Mouse (Mus musculus) ES-Bruce4 (cell line): ENCODE results near the gene Omd. TPM values are rescaled to one million over a fixed set of nuclear protein-coding genes. Genes with fewer than 3 reads are reported as not detected.

Source experiments
- H3K27ac ChIP-seq: 2 replicates; pipeline ENCODE4 v1.5.1; 2012; ENCODE audit warnings: low read length, inconsistent platforms; ENCODE audit not compliant: insufficient read depth
- H3K27me3 ChIP-seq: 2 replicates; pipeline ENCODE4 v1.6.1; 2012; ENCODE audit warnings: mild to moderate bottlenecking, low read length, inconsistent platforms; ENCODE audit not compliant: control insufficient read depth, poor library complexity, insufficient read depth, severe bottlenecking
- H3K36me3 ChIP-seq: 2 replicates; pipeline ENCODE4 v1.6.1; 2012; ENCODE audit warnings: inconsistent platforms, mild to moderate bottlenecking, low read length, moderate library complexity; ENCODE audit not compliant: control insufficient read depth, poor library complexity, insufficient read depth, severe bottlenecking
- H3K4me1 ChIP-seq: one replicate; pipeline ENCODE4 v1.8.1; 2011; ENCODE audit warnings: low read length; ENCODE audit not compliant: control insufficient read depth, insufficient read depth
- H3K4me3 ChIP-seq: 2 replicates; pipeline ENCODE4 v1.5.1; 2011; ENCODE audit warnings: low read depth, mild to moderate bottlenecking, low read length
- H3K9ac ChIP-seq: 2 replicates; pipeline ENCODE4 v1.6.1; 2012; ENCODE audit warnings: low read depth, mild to moderate bottlenecking, inconsistent platforms; ENCODE audit not compliant: poor library complexity, severe bottlenecking
- H3K9me3 ChIP-seq: replicated peaks from 2 replicates; pipeline ENCODE4 v1.6.1; 2012; ENCODE audit warnings: mild to moderate bottlenecking, low read length, inconsistent platforms; ENCODE audit not compliant: control insufficient read depth, poor library complexity, insufficient read depth, severe bottlenecking
- CTCF ChIP-seq: IDR thresholded peaks from one replicate; pipeline ENCODE4 v1.8.1; 2011; ENCODE audit warnings: low read depth, low read length
- EP300 ChIP-seq: IDR thresholded peaks from 2 replicates; pipeline ENCODE4 v1.6.1; 2011; ENCODE audit warnings: low read depth, low read length; ENCODE audit not compliant: insufficient read depth
- POLR2A ChIP-seq: IDR thresholded peaks from one replicate; pipeline ENCODE4 v1.8.1; 2011; ENCODE audit warnings: low read length; ENCODE audit not compliant: insufficient read depth
- polyA plus RNA-seq: library from polyadenylated mRNA; stranded (reverse); fragments of >200 nt; gene quantifications from 2 replicates; pipeline ENCODE4 v1.2.4, GENCODE M21; 2011; ENCODE audit warnings: low read depth; ENCODE audit not compliant: missing spikeins, insufficient read depth, insufficient read length

Omd gene
- polyA plus RNA-seq, 1 experiment, result not detected

DNA sequence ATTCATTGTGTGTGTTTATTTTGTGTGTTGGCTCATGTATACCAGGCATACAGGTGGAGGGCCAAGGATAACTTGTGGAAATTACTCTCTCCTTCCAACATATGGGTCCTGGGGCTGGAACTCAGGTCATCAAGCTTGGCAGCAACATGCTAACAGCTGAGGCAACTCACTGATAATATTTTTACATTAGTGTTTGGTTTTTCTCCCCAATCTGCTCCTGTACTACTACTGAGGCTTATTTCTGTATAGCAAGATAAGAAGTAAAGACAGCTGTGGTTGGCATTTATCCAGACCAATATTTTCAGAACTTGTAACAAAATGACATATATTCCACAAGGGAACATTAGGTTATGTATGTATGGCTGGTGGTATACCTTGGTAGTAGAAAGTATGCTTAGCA is 36.1 kb downstream of the Omd start:
- H3K4me1 ChIP-seq, result no peaks in the 10 kb centered on the region
- no peak overlapping the region for H3K9ac ChIP-seq
- no peak overlapping the region for H3K4me3 ChIP-seq
- H3K27ac ChIP-seq, result no peak overlapping the region
- H3K9me3 ChIP-seq, result no peaks in the 10 kb centered on the region
- no peaks in the 10 kb centered on the region for H3K36me3 ChIP-seq
- no peaks in the 10 kb centered on the region for H3K27me3 ChIP-seq
- no peak for TF ChIP-seq POLR2A
- TF ChIP-seq EP300, result no peak
- no peak for TF ChIP-seq CTCF

DNA sequence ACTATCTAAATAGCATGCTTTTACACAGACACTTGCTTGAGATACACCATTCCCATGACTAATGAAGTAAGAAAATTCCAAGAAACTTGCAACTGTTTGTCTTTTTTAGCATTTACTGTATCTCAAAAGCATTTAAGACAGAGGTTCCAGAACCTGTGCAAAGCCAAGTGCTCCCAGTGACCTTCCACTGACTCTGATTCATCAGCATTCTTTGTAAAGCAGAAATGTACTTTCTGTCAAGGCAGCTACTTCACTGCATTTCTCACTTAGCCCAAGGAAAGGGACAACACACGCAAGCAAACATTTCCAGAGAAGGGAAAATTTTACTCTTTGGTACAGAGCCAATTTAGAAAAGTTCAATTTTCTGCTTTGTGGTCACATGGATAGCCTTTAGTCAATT is 41.0 kb downstream of the Omd start:
- H3K4me3 ChIP-seq, result no peak overlapping the region
- no peaks in the 10 kb centered on the region for H3K4me1 ChIP-seq
- TF ChIP-seq CTCF, result no peak
- no peak for TF ChIP-seq POLR2A
- TF ChIP-seq EP300, result no peak
- H3K27me3 ChIP-seq, result no peaks in the 10 kb centered on the region
- no peak overlapping the region for H3K27ac ChIP-seq
- no peaks in the 10 kb centered on the region for H3K36me3 ChIP-seq
- H3K9ac ChIP-seq, result no peak overlapping the region
- no peaks in the 10 kb centered on the region for H3K9me3 ChIP-seq

DNA sequence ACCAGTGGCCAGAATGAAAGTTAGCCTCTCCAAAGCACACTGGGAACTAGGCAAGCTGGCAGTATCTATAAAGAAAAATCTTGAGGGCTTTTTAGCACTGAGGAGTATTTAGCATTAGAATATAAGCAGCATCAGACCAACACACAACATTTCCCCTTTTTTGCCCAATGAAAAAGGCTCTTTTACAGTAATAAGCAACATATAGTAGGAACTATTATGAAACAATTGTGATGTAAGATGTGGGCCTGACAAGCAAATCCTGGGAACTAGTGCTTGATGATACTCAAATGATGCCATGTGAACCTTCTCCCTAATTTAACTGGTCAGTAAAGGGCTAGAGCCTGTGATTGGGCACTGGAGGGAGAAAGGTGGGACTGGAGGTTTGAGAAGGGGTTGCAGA is 45.9 kb downstream of the Omd start:
- TF ChIP-seq POLR2A, result no peak
- TF ChIP-seq CTCF, result no peak
- no peak for TF ChIP-seq EP300
- H3K27ac ChIP-seq, result no peak overlapping the region
- H3K36me3 ChIP-seq, result no peaks in the 10 kb centered on the region; the same call in 1 of the 2 replicates
- no peaks in the 10 kb centered on the region for H3K4me1 ChIP-seq
- no peaks in the 10 kb centered on the region for H3K27me3 ChIP-seq
- H3K4me3 ChIP-seq, result no peak overlapping the region
- H3K9me3 ChIP-seq, result no peaks in the 10 kb centered on the region
- H3K9ac ChIP-seq, result no peak overlapping the region

DNA sequence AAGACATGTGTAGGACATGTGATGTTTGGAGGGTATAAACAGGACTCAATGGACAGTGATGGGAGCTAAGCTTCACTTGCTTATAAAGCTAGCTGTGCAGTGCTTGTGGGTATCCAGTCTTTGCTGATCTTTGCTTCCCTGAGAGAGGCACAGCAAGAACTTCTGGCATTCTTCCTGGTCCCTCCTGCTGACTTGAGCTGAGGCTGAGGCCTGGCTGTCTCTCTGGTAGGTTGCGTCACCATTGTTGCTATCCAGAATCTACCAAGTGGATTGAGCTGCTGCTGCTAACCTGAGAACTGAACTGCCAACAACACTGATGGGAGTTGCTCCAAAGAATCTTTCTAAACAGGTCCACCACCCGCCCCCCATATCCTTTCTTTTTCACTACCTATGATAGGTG is 46.8 kb downstream of the Omd start:
- H3K27ac ChIP-seq, result no peak overlapping the region
- no peaks in the 10 kb centered on the region for H3K4me1 ChIP-seq
- H3K27me3 ChIP-seq, result no peaks in the 10 kb centered on the region
- H3K9me3 ChIP-seq, result no peaks in the 10 kb centered on the region
- no peaks in the 10 kb centered on the region; the same call in 1 of the 2 replicates for H3K36me3 ChIP-seq
- H3K4me3 ChIP-seq, result no peak overlapping the region
- TF ChIP-seq POLR2A (no peak), EP300 (no peak), CTCF (no peak)
- H3K9ac ChIP-seq, result no peak overlapping the region

DNA sequence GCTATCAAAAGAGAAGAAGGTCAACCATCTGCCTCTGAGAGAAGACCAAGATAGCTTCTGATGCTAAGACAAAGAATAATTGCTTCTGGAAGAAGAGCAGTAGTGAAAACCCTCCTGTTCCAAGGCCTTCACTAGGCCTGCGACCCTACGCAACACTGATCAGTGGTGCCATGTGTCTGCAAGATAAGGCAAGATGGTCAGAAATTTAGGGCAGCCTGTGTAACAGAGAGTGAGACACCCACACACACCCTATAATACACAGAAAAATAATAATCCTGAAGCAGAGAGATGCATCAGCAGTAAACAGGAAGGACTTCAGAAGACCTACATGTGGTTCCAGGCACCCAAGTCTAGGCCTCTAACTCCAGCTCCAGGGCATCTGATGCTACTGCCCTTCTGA is 57.7 kb downstream of the Omd start:
- no peak overlapping the region for H3K9ac ChIP-seq
- H3K4me3 ChIP-seq, result no peak overlapping the region
- H3K27me3 ChIP-seq, result no peaks in the 10 kb centered on the region
- H3K36me3 ChIP-seq, result no peaks in the 10 kb centered on the region; the same call in 1 of the 2 replicates
- no peaks in the 10 kb centered on the region for H3K4me1 ChIP-seq
- H3K9me3 ChIP-seq, result no peaks in the 10 kb centered on the region
- no peak for TF ChIP-seq EP300
- no peak for TF ChIP-seq POLR2A
- TF ChIP-seq CTCF, result no peak
- H3K27ac ChIP-seq, result no peak overlapping the region

Other genes starting within 250 kb of the Omd start
- 15.3 and 16.1 TPM in 2 replicates for gene Bicd2, start 240.9 kb upstream of the Omd start, polyA plus RNA-seq
- gene Ippk, start 161.2 kb upstream of the Omd start, polyA plus RNA-seq, result 15.4 and 16.4 TPM in 2 replicates
- gene Tes3-ps, start 89.1 kb upstream of the Omd start, polyA plus RNA-seq, result 3.4 and 5.4 TPM in 2 replicates
- 0.18 TPM in 1 of 2 replicates, not detected in the other for gene Ecm2, start 77.7 kb upstream of the Omd start, polyA plus RNA-seq
- gene Aspn, start 38.0 kb upstream of the Omd start, polyA plus RNA-seq, result 0.38 and 0.60 TPM in 2 replicates
- 0.24 and 0.26 TPM in 2 replicates for gene Ogn, start 25.6 kb downstream of the Omd start, polyA plus RNA-seq
- gene Cenpp, start 70.3 kb downstream of the Omd start, polyA plus RNA-seq, result 25.6 and 27.2 TPM in 2 replicates
- 52.0 and 58.4 TPM in 2 replicates for gene Nol8, start 70.6 kb downstream of the Omd start, polyA plus RNA-seq
- 263 and 268 TPM in 2 replicates for gene Iars, start 99.6 kb downstream of the Omd start, polyA plus RNA-seq
- gene Gm30302, start 216.5 kb downstream of the Omd start, polyA plus RNA-seq, result not detected in 2 replicates